Mouse (Mus musculus): ENCODE data around the gene Mfn1.

Gene Mfn1

DNA sequence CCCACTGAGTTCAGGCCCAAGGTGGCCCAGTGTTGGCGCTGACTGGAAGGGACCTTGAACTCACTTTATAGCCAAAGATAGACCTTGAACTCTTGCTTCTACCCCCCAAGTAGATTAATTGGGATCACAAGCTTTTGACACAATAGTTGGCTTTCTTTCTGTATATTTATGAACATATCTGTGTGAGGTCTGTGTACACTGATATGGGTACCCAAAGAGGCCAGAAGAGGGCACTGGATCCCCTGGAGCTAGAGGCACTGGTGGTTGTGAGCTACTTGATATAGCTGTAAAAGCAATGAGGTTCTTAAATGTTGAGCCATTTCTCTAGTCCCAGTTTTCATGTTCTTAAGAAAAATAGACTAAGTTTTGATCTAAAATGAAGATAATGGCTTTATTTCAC, 23.8 kb downstream of the Mfn1 start:
- H3K36me3 ChIP-seq (ENCODE audit: control insufficient read depth, insufficient read depth, low read length, poor library complexity, severe bottlenecking): peaks cover 6% of the 10 kb centered on the region; the same call in 1 of the 2 replicates
- H3K27me3 ChIP-seq (ENCODE audit: control insufficient read depth, insufficient read depth, low read length, poor library complexity, severe bottlenecking): no peaks in the 10 kb centered on the region
- DNase-seq (ENCODE audit: low read depth, low spot score): peak; percentile 23

DNA sequence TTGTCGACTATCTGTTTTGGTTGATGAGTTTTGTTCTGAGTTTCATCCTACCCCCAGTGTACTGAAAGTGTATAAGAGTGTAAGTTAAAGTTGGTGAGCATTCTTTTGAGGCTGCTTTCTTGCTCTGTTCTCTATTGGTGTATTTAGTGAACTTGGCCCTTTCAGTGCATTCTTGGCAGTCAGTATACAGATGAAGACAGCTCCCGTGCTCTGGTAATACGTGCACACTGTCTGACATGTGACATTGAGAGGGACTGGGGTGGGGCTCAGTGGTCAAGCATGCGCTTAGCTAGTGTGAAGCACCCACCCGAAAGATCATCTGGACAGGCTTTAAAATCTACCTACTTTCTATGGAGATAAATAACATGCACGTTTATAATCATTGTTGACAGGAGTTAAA, 34.1 kb downstream of the Mfn1 start:
- no peaks in the 10 kb centered on the region for H3K27me3 ChIP-seq (ENCODE audit: control insufficient read depth, insufficient read depth, low read length, poor library complexity, severe bottlenecking)
- peaks cover 9% of the 10 kb centered on the region for H3K36me3 ChIP-seq (ENCODE audit: control insufficient read depth, insufficient read depth, low read length, poor library complexity, severe bottlenecking)
- no peak for DNase-seq (ENCODE audit: low read depth, low spot score)

DNA sequence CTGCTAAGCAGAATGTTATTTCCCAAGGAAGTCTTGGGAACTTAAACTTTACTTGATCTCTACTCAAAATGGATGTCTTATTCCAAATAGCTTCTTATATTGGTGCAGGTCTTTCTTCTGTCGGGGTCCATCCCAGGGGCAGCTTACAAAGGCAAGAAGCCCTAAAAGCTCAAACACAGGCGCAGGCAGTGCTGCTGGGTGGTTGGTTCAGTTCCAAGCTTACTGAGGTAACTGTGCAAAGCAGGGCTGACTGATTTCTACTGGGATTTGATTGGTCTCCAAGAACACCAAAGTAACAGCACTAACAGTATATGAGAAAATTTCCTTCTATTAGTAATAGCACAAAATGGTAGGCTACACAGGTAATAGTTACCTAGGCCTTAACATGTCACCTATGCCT, 43.8 kb downstream of the Mfn1 start:
- DNase-seq (ENCODE audit: low read depth, low spot score): no peak
- Histone ChIP-seq H3K27me3 (ENCODE audit: control insufficient read depth, insufficient read depth, low read length, poor library complexity, severe bottlenecking) (no peaks in the 10 kb centered on the region), H3K36me3 (ENCODE audit: control insufficient read depth, insufficient read depth, low read length, poor library complexity, severe bottlenecking) (peaks cover 7% of the 10 kb centered on the region; the same call in 1 of the 2 replicates)

DNA sequence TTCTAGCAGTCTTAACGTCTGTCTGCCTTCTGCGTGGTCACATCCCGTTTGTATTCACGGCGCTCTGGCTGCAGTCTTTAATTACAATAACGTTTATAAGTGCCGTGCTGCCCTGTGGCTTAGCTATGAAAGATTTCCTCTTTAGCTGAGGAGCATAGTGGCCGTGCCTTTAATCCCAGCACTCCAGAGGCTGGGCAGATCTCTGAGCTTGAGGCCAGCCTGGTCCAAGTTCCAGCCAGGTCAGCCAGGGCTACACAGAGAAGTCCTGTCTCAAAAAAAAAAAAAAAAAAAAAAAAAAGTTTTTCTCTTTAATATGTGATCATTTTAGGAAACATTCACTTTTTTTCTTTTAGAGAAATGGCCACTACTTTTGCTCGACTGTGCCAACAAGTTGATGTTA, 44.6 kb downstream of the Mfn1 start:
- Histone ChIP-seq H3K36me3 (ENCODE audit: control insufficient read depth, insufficient read depth, low read length, poor library complexity, severe bottlenecking) (0 out of 2 replicates have a peak, but pooled peaks cover 3% of the 10 kb centered on the region), H3K27me3 (ENCODE audit: control insufficient read depth, insufficient read depth, low read length, poor library complexity, severe bottlenecking) (no peaks in the 10 kb centered on the region)
- no peak for DNase-seq (ENCODE audit: low read depth, low spot score)

DNA sequence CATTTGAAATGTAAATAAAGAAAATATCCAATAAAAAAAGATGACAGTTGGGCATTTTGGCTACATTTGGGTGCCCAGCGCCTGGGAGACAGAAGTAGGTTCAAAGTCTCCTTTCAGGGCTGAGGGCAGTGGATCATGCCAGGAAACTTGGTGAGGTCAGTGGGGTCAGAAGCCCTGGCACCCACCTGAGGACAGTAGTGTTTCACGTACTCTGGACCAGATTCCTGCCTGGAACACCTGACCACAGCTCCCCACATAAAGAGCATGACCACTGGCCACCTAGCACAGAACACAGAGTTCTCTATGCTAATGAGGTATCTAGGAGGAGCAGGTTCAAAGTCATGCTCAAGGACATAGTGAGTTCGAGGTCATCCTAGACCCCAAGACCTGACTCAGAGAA, 45.9 kb downstream of the Mfn1 start:
- H3K27me3 ChIP-seq (ENCODE audit: control insufficient read depth, insufficient read depth, low read length, poor library complexity, severe bottlenecking): no peaks in the 10 kb centered on the region
- DNase-seq (ENCODE audit: low read depth, low spot score): no peak
- H3K36me3 ChIP-seq (ENCODE audit: control insufficient read depth, insufficient read depth, low read length, poor library complexity, severe bottlenecking): 0 out of 2 replicates have a peak, but pooled peaks cover 3% of the 10 kb centered on the region

DNA sequence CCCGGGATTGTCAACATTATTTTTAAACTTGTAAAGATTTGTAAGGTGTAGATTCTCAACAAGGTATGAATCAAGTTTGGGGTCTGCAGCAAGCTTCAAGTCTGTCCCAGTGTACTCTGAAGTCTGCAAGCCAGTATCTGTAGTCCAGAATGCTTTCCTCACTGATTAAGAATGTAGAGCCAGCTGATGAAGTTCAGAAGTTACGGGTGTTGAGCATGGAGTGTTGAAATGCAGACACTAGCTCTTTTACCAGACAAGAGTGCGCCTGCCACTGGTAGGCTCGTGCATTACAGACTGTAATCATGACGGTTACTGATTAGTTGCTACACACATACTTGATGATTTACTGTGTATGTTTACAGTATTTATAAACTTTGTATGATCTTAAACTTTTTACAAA, 49.5 kb downstream of the Mfn1 start:
- Histone ChIP-seq H3K27me3 (ENCODE audit: control insufficient read depth, insufficient read depth, low read length, poor library complexity, severe bottlenecking) (no peaks in the 10 kb centered on the region), H3K36me3 (ENCODE audit: control insufficient read depth, insufficient read depth, low read length, poor library complexity, severe bottlenecking) (no peaks in the 10 kb centered on the region)
- no peak for DNase-seq (ENCODE audit: low read depth, low spot score)

DNA sequence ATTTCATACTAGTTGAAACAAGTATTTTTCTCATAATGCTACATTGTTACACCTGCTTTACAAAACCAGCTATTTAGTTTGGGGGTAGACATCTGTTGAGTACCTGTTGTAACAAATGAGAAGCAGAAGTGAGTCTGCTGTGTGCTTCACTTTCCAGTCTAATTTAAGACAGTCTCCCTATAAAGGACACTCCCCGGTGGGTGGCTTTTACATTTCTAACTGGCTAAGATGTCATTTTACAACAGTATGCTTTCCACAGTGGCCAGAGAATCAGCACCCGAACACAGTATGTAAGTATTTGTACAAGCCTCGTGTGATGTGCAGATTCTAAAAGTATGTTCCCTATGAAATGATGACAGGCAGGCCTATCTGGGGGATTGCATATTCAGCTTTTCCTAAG, 51.5 kb downstream of the Mfn1 start:
- Histone ChIP-seq H3K27me3 (ENCODE audit: control insufficient read depth, insufficient read depth, low read length, poor library complexity, severe bottlenecking) (no peaks in the 10 kb centered on the region), H3K36me3 (ENCODE audit: control insufficient read depth, insufficient read depth, low read length, poor library complexity, severe bottlenecking) (no peaks in the 10 kb centered on the region)
- DNase-seq (ENCODE audit: low read depth, low spot score): no peak

DNA sequence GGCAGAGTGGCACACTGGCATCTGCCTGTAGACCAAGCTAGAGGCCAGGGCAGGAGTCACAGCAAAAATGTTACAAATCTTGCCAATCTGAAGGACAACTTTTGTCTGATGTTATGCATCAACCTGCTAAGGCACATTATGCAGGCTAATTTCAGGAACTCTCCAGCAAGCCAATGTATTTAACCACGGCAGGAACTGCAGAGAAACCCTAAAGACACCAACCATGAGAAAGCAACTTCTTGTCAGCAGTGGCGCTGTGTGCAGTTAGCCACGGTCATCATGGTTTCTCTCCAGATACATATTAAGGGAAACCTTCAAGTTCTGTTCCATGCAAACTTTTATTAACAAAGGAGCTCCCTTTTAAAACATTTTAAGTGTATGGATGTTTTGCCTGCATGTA, 52.6 kb downstream of the Mfn1 start:
- Histone ChIP-seq H3K27me3 (ENCODE audit: control insufficient read depth, insufficient read depth, low read length, poor library complexity, severe bottlenecking) (no peaks in the 10 kb centered on the region), H3K36me3 (ENCODE audit: control insufficient read depth, insufficient read depth, low read length, poor library complexity, severe bottlenecking) (no peaks in the 10 kb centered on the region)
- no peak for DNase-seq (ENCODE audit: low read depth, low spot score)

DNA sequence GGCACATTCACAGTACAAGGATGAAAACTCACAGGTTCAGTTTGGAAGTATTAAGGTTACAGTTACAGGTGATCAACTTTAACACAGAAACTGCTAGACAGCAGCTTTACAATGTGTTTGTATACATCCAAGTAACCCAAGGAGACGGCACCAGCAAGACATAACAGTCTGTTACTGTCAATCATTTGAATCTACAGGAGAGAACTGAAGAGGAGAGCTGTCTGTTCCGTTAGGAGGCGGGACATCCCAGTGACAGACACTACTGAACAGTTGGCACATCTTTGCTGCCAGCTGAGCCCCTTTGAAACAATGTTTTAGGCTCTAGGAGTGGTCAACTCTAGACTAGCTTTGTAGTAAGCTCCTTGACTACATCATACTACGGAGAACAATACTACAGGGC, 54.2 kb downstream of the Mfn1 start:
- no peaks in the 10 kb centered on the region for H3K27me3 ChIP-seq (ENCODE audit: control insufficient read depth, insufficient read depth, low read length, poor library complexity, severe bottlenecking)
- DNase-seq (ENCODE audit: low read depth, low spot score): no peak
- no peaks in the 10 kb centered on the region for H3K36me3 ChIP-seq (ENCODE audit: control insufficient read depth, insufficient read depth, low read length, poor library complexity, severe bottlenecking)

DNA sequence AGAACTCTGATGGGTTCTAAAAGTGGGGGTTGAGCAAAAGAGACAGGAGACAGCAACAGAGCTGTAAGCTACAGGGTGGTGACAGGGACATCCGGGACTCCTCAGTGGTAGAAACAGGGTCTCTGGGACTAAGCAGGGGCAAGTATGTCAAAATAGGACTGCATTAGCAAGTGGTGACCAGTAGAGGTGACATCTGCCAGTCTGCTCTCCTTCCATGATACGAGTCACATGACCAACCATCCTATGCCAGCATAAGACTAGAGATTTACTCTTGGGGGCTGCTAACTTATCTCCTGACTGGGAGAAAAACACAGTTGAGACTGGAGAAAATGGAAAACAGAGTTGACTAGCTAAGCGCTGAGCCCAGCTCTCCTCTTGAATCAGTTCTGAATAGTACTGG, 57.0 kb downstream of the Mfn1 start:
- DNase-seq (ENCODE audit: low read depth, low spot score): no peak
- Histone ChIP-seq H3K27me3 (ENCODE audit: control insufficient read depth, insufficient read depth, low read length, poor library complexity, severe bottlenecking) (no peaks in the 10 kb centered on the region), H3K36me3 (ENCODE audit: control insufficient read depth, insufficient read depth, low read length, poor library complexity, severe bottlenecking) (no peaks in the 10 kb centered on the region)

DNA sequence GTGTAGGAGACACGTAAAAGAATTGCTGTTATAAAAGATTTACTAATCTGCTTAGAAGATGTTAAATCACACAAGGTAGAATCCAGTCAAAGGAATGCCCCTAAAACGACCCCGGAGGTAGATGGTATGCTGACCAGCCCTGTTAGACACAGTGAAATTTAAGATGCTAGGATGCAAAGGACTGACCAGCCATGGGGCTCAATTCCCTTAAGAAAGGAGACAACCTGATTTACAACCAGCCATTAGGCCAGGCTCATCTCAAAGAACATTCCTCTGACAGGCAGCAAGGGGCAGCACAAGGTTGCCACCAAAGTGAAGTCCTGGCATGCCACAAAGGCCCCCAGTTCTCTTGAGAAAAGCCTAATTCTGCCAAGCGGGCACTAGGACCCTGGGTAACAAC, 65.8 kb downstream of the Mfn1 start:
- DNase-seq (ENCODE audit: low read depth, low spot score): no peak

DNA sequence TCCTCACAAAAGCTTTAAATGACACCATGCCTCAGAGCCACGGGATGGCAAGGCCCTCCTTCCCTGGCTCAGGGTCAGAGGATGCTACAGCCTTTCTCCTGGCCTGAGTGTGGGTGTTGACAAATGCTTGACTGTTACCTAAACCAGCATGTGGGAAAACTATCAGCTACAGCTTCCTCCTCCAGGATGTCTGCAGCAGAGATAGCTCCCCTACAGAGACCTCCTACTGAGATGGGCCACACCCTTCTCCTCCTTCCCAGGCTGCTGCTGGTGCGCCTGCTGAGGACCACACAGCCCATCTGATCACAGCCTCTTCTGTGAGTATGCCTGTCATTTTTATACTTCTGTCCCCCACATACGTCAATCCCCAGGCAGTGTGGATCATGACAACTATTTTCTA, 70.1 kb downstream of the Mfn1 start:
- Histone ChIP-seq H3K36me3 (ENCODE audit: control insufficient read depth, insufficient read depth, low read length, poor library complexity, severe bottlenecking) (no peaks in the 10 kb centered on the region), H3K27me3 (ENCODE audit: control insufficient read depth, insufficient read depth, low read length, poor library complexity, severe bottlenecking) (no peaks in the 10 kb centered on the region)
- DNase-seq (ENCODE audit: low read depth, low spot score): no peak

More for the DNA sequence above, 65.8 kb downstream of the Mfn1 start:
- Histone ChIP-seq H3K27me3 (ENCODE audit: control insufficient read depth, insufficient read depth, low read length, poor library complexity, severe bottlenecking) (no peaks in the 10 kb centered on the region), H3K36me3 (ENCODE audit: control insufficient read depth, insufficient read depth, low read length, poor library complexity, severe bottlenecking) (no peaks in the 10 kb centered on the region)

DNA sequence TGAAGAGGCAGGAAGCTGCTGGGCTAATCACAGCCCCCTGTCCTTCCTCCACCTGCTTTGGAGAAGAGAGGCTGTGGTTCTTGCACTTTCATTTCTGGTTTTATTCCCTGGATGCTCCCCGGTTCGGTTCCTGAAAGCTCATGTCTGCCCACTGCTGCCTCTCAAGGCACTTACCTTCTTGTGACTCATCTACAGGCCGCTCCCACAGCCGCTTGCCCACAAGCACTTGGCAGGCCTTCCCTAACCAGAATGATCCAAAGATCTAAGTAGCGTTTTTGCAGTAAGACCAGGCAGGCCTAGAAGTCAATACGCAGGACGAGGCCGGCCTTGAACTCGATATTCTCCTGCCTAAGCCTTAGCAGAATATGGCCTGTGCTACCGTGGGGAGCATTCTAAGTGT, 71.8 kb downstream of the Mfn1 start:
- DNase-seq (ENCODE audit: low read depth, low spot score): no peak

DNA sequence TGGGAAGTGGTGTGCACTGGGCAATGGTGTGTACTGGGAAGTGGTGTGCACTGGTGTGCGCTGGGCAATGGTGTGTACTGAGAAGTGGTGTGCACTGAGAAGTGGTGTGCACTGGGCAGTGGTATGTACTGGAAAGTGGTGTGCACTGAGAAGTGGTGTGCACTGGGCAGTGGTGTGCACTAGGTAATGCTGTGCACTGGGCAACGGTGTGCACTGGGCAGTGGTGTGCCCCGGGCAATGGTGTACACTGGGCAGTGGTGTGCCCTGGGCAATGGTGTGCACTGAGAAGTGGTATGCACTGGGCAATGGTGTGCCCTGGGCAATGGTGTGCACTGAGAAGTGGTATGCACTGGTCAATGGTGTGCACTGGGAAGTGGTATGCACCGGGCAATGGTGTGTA, 80.0 kb downstream of the Mfn1 start:
- no peak for DNase-seq (ENCODE audit: low read depth, low spot score)
- H3K36me3 ChIP-seq (ENCODE audit: control insufficient read depth, insufficient read depth, low read length, poor library complexity, severe bottlenecking): no peaks in the 10 kb centered on the region
- no peaks in the 10 kb centered on the region for H3K27me3 ChIP-seq (ENCODE audit: control insufficient read depth, insufficient read depth, low read length, poor library complexity, severe bottlenecking)

More for the DNA sequence above, 71.8 kb downstream of the Mfn1 start:
- H3K36me3 ChIP-seq (ENCODE audit: control insufficient read depth, insufficient read depth, low read length, poor library complexity, severe bottlenecking): no peaks in the 10 kb centered on the region
- no peaks in the 10 kb centered on the region for H3K27me3 ChIP-seq (ENCODE audit: control insufficient read depth, insufficient read depth, low read length, poor library complexity, severe bottlenecking)

DNA sequence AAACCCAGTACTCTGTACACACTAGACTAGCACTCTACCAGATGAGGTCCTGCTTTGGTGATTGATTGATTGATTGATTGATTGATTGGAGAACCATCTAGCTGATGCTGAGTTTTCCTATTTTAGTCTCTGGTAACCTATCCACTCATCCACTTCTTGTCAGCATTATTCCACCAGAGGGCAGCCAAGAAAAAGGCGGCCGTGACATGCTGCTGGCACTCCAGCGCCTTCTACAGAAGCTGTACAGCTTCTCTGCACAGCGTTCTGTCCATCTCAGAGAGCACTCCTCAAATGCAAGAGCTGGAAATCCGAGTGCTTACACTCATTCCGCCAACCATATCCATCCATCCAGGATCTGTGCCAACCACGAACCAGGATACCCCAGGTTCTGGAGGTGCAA, 81.3 kb downstream of the Mfn1 start:
- DNase-seq (ENCODE audit: low read depth, low spot score): peak; percentile 14
- Histone ChIP-seq H3K27me3 (ENCODE audit: control insufficient read depth, insufficient read depth, low read length, poor library complexity, severe bottlenecking) (no peaks in the 10 kb centered on the region), H3K36me3 (ENCODE audit: control insufficient read depth, insufficient read depth, low read length, poor library complexity, severe bottlenecking) (no peaks in the 10 kb centered on the region)

DNA sequence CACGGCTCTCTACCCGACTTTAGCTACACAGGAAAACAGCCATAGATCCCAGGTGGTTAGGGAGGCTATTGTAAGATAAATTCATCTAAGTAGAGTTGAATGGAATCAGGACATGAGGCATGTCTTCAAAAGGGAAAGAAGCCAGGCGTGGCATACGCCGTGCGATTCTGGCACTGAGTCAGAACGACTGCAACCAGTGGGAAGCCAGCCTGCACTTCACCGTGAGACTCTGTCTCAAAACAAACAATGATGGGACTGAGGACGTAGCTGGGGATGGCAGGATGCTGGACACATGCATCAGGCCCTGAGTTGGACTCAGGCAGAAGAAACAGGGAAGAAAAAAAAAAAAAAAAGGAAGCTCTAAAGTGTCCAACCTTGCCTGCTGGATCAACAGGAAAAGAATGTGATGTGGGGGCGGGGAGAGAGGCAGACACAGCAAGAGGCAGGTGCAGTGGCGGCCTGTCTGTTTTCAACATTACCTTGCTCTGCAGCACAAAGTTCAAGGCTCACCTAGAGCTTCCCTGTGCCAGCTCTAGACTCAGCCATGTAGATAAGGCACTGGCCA, 82.4 kb downstream of the Mfn1 start:
- H3K27me3 ChIP-seq (ENCODE audit: control insufficient read depth, insufficient read depth, low read length, poor library complexity, severe bottlenecking): no peaks in the 10 kb centered on the region
- H3K36me3 ChIP-seq (ENCODE audit: control insufficient read depth, insufficient read depth, low read length, poor library complexity, severe bottlenecking): no peaks in the 10 kb centered on the region
- no peak for DNase-seq (ENCODE audit: low read depth, low spot score)

Measured in splenic B cell, adult 2 months (primary cell).